Mouse (Mus musculus) limb, embryonic 14.5 days (tissue): ENCODE data around the gene Ccl8. TPM values are rescaled to one million over a fixed set of nuclear protein-coding genes. Genes with fewer than 3 reads are reported as not detected.

Experiments
- ATAC-seq: fragments of 200-750 bp; cut with Nextera tagmentation; 2 replicates; pipeline ENCODE4 v1.8.0; 2017; ENCODE audit warnings: low read depth, moderate number of reproducible peaks, moderate TSS enrichment; ENCODE audit not compliant: low FRiP score
- DNase-seq: peaks from one replicate; pipeline ENCODE4 v3.0.0-alpha.2; 2015; ENCODE audit warnings: low spot score
- H3K27ac ChIP-seq: fragments of 300-500 bp; sonication (generic); replicated peaks from 2 replicates; pipeline ENCODE4 v1.5.1; 2014; ENCODE audit warnings: low read depth, mild to moderate bottlenecking, low read length, moderate library complexity, mixed read lengths
- H3K27me3 ChIP-seq: fragments of 300-500 bp; sonication (generic); 2 replicates; pipeline ENCODE4 v1.6.1; 2014; ENCODE audit warnings: low read length, mixed read lengths; ENCODE audit not compliant: control insufficient read depth, insufficient read depth
- H3K36me3 ChIP-seq: fragments of 300-500 bp; sonication (generic); 2 replicates; pipeline ENCODE4 v1.6.1; 2014; ENCODE audit warnings: mild to moderate bottlenecking, low read length, moderate library complexity, mixed read lengths; ENCODE audit not compliant: control insufficient read depth, insufficient read depth
- H3K4me1 ChIP-seq: fragments of 300-500 bp; sonication (generic); 2 replicates; pipeline ENCODE4 v1.6.1; 2014; ENCODE audit warnings: antibody characterized with exemption, low read length, mixed read lengths; ENCODE audit not compliant: control insufficient read depth, insufficient read depth
- H3K4me2 ChIP-seq: fragments of 300-500 bp; sonication (generic); replicated peaks from 2 replicates; pipeline ENCODE4 v1.6.1; 2014; ENCODE audit warnings: low read depth, mild to moderate bottlenecking, low read length, moderate library complexity; ENCODE audit not compliant: severe bottlenecking
- H3K4me3 ChIP-seq: fragments of 300-500 bp; sonication (generic); replicated peaks from 2 replicates; pipeline ENCODE4 v1.5.1; 2014; ENCODE audit warnings: low read length
- H3K9ac ChIP-seq: fragments of 300-500 bp; sonication (generic); 2 replicates; pipeline ENCODE4 v1.6.1; 2014; ENCODE audit warnings: mild to moderate bottlenecking, low read depth, low read length, moderate library complexity; ENCODE audit not compliant: severe bottlenecking
- H3K9me3 ChIP-seq: fragments of 300-500 bp; sonication (generic); 2 replicates; pipeline ENCODE4 v1.6.1; 2016; ENCODE audit warnings: low read length; ENCODE audit not compliant: control insufficient read depth
- POLR2A ChIP-seq: fragments of 200-500 bp; IDR thresholded peaks from 2 replicates; pipeline ENCODE4 v1.8.0; 2012; ENCODE audit warnings: inconsistent platforms, mild to moderate bottlenecking, moderate library complexity, borderline replicate concordance; ENCODE audit not compliant: insufficient read depth, insufficient read length; ENCODE audit errors: extremely low read depth
- WGBS: fragments of 180-500 bp; shearing (Covaris S2); extraction: QIAGEN DNeasy Blood & Tissue Kit; methylation state at CpG from one replicate; pipeline ENCODE4 v1.1.7; 2014; 5-methylcytosine and 5-hydroxymethylcytosine counted together
- polyA plus RNA-seq, 2 experiments: library from polyadenylated mRNA; depleted of rRNA in 1 of 2; stranded (reverse) in 1 of 2; unstranded in 1 of 2; fragments of >200 nt; fragmentation: Nextera tagmentation in 1 of 2; extraction: Ambion mirVana in 1 of 2; gene quantifications; 2 replicates each; pipeline versions ENCODE4 v1.2.1 to v1.2.3; 2012 to 2014

Gene Ccl8
- polyA plus RNA-seq (2012; rRNA removed) = not detected in 2 replicates
- not detected in 2 replicates for polyA plus RNA-seq (2014; fragmentation: Nextera tagmentation; extraction: Ambion mirVana)

GRCm38 (mm10) chr11:82114885-82115284 is at the start of gene Ccl8:
Gene Ccl8, plus strand, starts transcription at chr11:82115185.
- H3K4me1 ChIP-seq = no peaks in the 10 kb centered on the region
- ATAC-seq (no peak), DNase-seq (no peak)
- no peak within 1 kb of the TSS for H3K4me3 ChIP-seq
- H3K9me3 ChIP-seq = no peaks in the 10 kb centered on the region
- no peak within 1 kb of the TSS for H3K4me2 ChIP-seq
- TF ChIP-seq POLR2A = no peak
- H3K36me3 ChIP-seq = no peaks in the 10 kb centered on the region
- no peaks in the 10 kb centered on the region for H3K27me3 ChIP-seq
- 83% methylated on average over 3 of the region's 3 CpGs for WGBS
- no peak within 1 kb of the TSS for H3K9ac ChIP-seq
- no peak within 1 kb of the TSS for H3K27ac ChIP-seq

GRCm38 (mm10) chr11:82066953-82067571 is 47.9 kb upstream of the Ccl8 start:
- no peak overlapping the region for H3K4me2 ChIP-seq
- ATAC-seq (no peak), DNase-seq (no peak)
- no peaks in the 10 kb centered on the region for H3K4me1 ChIP-seq
- H3K27me3 ChIP-seq = no peaks in the 10 kb centered on the region
- H3K27ac ChIP-seq = no peak overlapping the region
- WGBS = 85% methylated on average over 7 of the region's 7 CpGs
- H3K9me3 ChIP-seq = no peaks in the 10 kb centered on the region
- H3K9ac ChIP-seq = no peak overlapping the region
- H3K4me3 ChIP-seq = no peak overlapping the region
- H3K36me3 ChIP-seq = no peaks in the 10 kb centered on the region
- TF ChIP-seq POLR2A = no peak

GRCm38 (mm10) chr11:82071076-82071475 is 43.9 kb upstream of the Ccl8 start:
- no peaks in the 10 kb centered on the region for H3K36me3 ChIP-seq
- no peak overlapping the region for H3K27ac ChIP-seq
- H3K4me3 ChIP-seq = no peak overlapping the region
- no peaks in the 10 kb centered on the region for H3K27me3 ChIP-seq
- 87% methylated on average over 3 of the region's 3 CpGs for WGBS
- ATAC-seq = no peak
- no peak overlapping the region for H3K9ac ChIP-seq
- H3K4me2 ChIP-seq = no peak overlapping the region
- no peak for DNase-seq
- H3K4me1 ChIP-seq = no peaks in the 10 kb centered on the region
- no peak for TF ChIP-seq POLR2A
- no peaks in the 10 kb centered on the region for H3K9me3 ChIP-seq

- Histone ChIP-seq H3K9me3 (no peaks in the 10 kb centered on the region), H3K27me3 (no peaks in the 10 kb centered on the region), H3K4me3 (no peak overlapping the region), H3K27ac (no peak overlapping the region), H3K9ac (no peak overlapping the region), H3K36me3 (no peaks in the 10 kb centered on the region), H3K4me2 (no peak overlapping the region), H3K4me1 (no peaks in the 10 kb centered on the region)
- WGBS = 73% methylated on average over 1 of the region's 1 CpGs
- no peak for TF ChIP-seq POLR2A
- DNase-seq (no peak), ATAC-seq (no peak)
These were observed 42.6 kb upstream of the Ccl8 start for GRCm38 (mm10) chr11:82072374-82072773.

GRCm38 (mm10) chr11:82072984-82073383 is 42.0 kb upstream of the Ccl8 start:
- DNase-seq = no peak
- Histone ChIP-seq H3K27me3 (no peaks in the 10 kb centered on the region), H3K9ac (no peak overlapping the region), H3K4me2 (no peak overlapping the region), H3K4me1 (no peaks in the 10 kb centered on the region), H3K36me3 (no peaks in the 10 kb centered on the region), H3K27ac (no peak overlapping the region), H3K4me3 (no peak overlapping the region), H3K9me3 (no peaks in the 10 kb centered on the region)
- no peak for ATAC-seq
- WGBS = 87% methylated on average over 3 of the region's 3 CpGs
- TF ChIP-seq POLR2A = no peak

- 88% methylated on average over 3 of the region's 3 CpGs for WGBS
- DNase-seq (no peak), ATAC-seq (no peak)
- no peaks in the 10 kb centered on the region for H3K4me1 ChIP-seq
- H3K36me3 ChIP-seq = no peaks in the 10 kb centered on the region
- H3K9ac ChIP-seq = no peak overlapping the region
- H3K27me3 ChIP-seq = no peaks in the 10 kb centered on the region
- H3K9me3 ChIP-seq = no peaks in the 10 kb centered on the region
- no peak overlapping the region for H3K4me3 ChIP-seq
- H3K27ac ChIP-seq = no peak overlapping the region
- no peak overlapping the region for H3K4me2 ChIP-seq
- TF ChIP-seq POLR2A = no peak
These were observed 41.3 kb upstream of the Ccl8 start for GRCm38 (mm10) chr11:82073686-82074085.
